Mouse (Mus musculus): Measurements from ENCODE around the gene Ggt6. TPM values are rescaled to one million over a fixed set of nuclear protein-coding genes. Genes with fewer than 3 reads are reported as not detected.

The Ggt6 gene
- not detected for polyA plus RNA-seq (2017; shearing (Covaris generic))

GRCm38 (mm10) chr11:72434963-72435693, at the start of gene Ggt6:
TSS of gene Ggt6 (plus strand) at chr11:72435526.

GRCm38 (mm10) chr11:72411093-72411921, 24.0 kb upstream of the Ggt6 start, which contains the start of gene Smtnl2:
TSS of gene Smtnl2 (minus strand) at chr11:72411713.

GRCm38 (mm10) chr11:72440965-72441664, 5.8 kb downstream of the Ggt6 start, which contains the start of gene Mybbp1a:
TSS of gene Mybbp1a (plus strand) at chr11:72441355.

Other genes with a start within 250 kb of the Ggt6 start
- gene Gm43951, start 228.7 kb upstream of the Ggt6 start, polyA plus RNA-seq (2017; shearing (Covaris generic)) = not detected
- gene 4933427D14Rik, start 228.1 kb upstream of the Ggt6 start, polyA plus RNA-seq (2017; shearing (Covaris generic)) = 10.4 TPM
- gene Txndc17, start 228.0 kb upstream of the Ggt6 start, polyA plus RNA-seq (2017; shearing (Covaris generic)) = 51.1 TPM
- gene Med31, start 219.9 kb upstream of the Ggt6 start, polyA plus RNA-seq (2017; shearing (Covaris generic)) = 17.9 TPM
- gene Slc13a5, start 168.3 kb upstream of the Ggt6 start, polyA plus RNA-seq (2017; shearing (Covaris generic)) = not detected
- gene Xaf1, start 133.9 kb upstream of the Ggt6 start, polyA plus RNA-seq (2017; shearing (Covaris generic)) = 32.4 TPM
- not detected for gene Fbxo39, start 121.1 kb upstream of the Ggt6 start, polyA plus RNA-seq (2017; shearing (Covaris generic))
- gene Tekt1, start 73.1 kb upstream of the Ggt6 start, polyA plus RNA-seq (2017; shearing (Covaris generic)) = not detected
- gene Smtnl2, start 23.8 kb upstream of the Ggt6 start, polyA plus RNA-seq (2017; shearing (Covaris generic)) = not detected
- 121 TPM for gene Mybbp1a, start 5.8 kb downstream of the Ggt6 start, polyA plus RNA-seq (2017; shearing (Covaris generic))
- gene Spns2, start 54.4 kb downstream of the Ggt6 start, polyA plus RNA-seq (2017; shearing (Covaris generic)) = not detected
- 0.60 TPM for gene Spns3, start 115.0 kb downstream of the Ggt6 start, polyA plus RNA-seq (2017; shearing (Covaris generic))
- 78.0 TPM for gene Ube2g1, start 171.8 kb downstream of the Ggt6 start, polyA plus RNA-seq (2017; shearing (Covaris generic))

Measured in naive thymus-derived CD4-positive, alpha-beta T cell, adult 5 months (primary cell).